Mouse (Mus musculus) c-Kit-negative CD71-positive TER-119-positive erythroid progenitor cells, embryonic 14.5 days (primary cell): Measurements from ENCODE around the gene Cul9.
"Not testable (repeated sequence)": the region's sequence is repeated elsewhere in the genome, so short reads cannot be mapped to it uniquely, and the experiment has no call there.

Experiments used
- DNase-seq: peaks from one replicate; pipeline ENCODE4 v3.0.0-alpha.2; 2013; ENCODE audit warnings: low read depth, low spot score

Gene Cul9

DNA sequence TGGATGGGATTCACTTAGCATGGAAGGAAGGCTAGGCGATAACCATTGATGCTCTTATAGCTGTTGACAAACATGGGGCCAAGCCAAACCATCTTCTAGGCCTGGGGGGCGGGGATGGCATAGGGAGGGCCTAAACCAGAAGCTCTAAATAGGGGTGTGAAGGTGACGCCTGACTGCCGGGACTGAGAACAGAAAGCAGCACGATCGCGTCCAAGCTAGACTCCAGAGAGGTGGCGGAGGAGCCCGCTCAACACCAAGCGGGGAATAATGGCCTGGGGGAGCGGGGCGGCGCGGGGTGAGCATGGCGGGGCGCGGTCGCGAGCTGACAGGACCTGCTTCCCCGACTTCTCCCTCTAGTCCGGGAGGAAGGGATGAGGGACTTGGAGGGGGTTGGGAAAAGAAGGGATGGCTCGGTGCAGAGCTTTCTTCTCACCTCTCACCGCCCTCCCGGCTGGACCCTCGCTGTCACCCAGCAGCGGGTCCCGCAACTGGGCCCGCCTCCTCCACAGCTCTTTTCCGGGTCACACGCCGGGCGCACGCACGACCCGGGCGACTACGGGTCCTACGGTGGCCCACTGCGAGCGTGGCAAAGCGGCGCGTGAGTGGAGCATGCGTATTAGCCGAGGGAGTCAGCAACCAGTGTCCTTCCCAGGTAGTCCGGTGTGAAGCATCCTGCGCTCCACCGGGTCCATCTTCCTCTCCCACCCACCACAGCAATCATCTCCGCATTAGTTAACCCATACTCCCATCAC, at the start of gene Cul9:
TSS of gene Cul9 (minus strand) at position 576 of the 752 bp plus-strand sequence.
- DNase-seq = no peak

DNA sequence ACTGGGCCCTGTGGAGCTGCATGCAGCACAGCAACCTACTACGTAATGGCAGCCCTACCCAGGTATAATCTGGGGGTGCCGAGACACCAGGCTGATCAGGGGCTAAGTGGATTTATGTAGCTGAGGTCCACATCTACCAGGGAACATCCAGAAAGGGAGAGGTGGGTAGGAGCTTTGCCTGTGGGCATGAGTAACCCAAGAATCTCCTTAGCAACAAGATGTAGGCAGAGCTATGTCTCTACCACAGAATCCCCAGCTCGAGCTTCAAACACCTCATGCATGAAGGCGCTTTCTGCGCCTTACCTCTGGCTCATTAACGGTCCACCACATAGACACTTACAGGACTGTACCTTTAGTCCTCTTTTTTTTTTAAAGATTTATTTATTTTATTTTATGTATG, 49.1 kb upstream of the Cul9 start:
- no peak for DNase-seq

DNA sequence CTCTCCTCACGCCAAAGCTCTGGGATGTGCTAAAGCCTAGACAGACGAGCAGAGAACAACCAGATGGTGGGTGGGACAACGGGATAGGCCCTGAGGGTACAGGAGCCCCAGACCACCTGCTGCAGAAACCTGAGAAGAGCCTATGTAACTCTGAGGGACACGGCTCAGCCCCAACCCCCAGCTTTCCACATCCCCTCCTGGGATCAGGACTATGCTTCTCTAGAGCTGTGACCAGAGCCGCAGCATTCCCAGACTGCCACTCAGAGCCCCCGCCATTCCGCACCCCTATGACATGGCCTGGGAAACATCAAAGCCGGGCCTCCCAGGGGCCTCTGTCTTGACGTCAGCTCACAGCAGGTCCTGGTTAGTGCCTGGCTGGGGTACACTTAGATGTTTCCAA, 48.4 kb upstream of the Cul9 start:
- DNase-seq = no peak

GRCm38 (mm10) chr17:46593124-46593523, 46.9 kb upstream of the Cul9 start:
- no peak for DNase-seq

DNA sequence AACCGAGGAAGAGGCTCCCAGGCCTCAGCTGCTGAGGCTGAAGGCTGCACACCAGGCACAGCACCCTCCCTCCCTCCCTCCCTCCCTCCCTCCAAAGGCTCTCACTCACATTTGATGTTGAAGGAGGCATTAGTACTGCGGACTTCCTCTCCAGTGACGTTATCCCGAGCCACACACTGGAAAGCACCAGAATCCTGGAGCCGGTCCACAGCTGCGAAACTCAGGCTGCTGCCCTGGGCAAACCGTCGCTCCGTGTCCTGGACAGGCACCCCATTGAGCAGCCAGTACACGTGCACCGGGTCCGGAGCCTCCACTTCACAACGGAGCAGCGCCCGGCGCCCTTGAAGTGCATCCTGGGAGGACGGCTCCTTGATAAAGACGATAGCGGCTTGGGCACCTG, 45.2 kb upstream of the Cul9 start:
- DNase-seq = no peak

GRCm38 (mm10) chr17:46590439-46590838, 44.3 kb upstream of the Cul9 start:
- no peak for DNase-seq

- no peak for DNase-seq
These were observed 43.6 kb upstream of the Cul9 start for GRCm38 (mm10) chr17:46589635-46590314.

DNA sequence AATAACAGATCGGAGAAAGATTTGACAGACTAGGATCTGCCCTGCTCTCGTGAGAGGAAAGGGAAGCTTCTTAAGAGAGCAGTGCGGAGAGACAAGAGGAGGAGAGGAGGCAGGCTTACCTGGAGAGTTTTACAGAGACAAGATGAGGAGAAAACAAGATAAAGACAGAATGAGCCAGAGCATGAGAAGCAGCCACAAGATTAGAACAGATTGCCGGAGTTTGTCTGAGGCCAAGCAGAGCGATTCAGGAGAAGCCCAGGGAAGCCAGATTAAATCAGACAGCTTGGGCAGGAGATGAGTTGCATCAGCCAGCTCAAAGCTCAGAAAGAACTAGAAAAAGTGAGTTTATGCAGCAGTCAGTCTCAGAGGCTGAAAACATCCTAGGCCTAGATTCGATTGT, 42.7 kb upstream of the Cul9 start:
- no peak for DNase-seq

- DNase-seq = no peak
These were observed 42.0 kb upstream of the Cul9 start for GRCm38 (mm10) chr17:46588173-46588572.

GRCm38 (mm10) chr17:46586327-46586726, 40.1 kb upstream of the Cul9 start:
- DNase-seq = no peak

DNA sequence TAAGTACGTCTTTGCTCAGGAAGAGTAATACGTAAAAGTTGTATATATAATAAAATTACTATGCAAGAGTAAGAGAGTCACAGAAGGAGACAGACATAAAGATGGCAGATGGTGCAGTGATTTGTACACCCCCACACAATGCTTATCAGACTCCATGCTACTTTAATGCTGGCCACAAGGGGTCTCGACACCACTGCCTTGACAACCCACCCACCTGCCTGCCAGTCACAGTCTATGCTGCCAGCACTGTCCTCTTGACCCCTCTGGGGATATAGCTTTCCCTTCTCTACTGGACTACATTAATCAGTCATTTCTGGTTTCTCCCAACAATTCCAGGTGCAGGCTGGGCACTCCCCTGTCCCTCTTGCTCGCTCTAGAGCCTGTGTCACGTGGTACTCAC, 32.5 kb upstream of the Cul9 start:
- no peak for DNase-seq

DNA sequence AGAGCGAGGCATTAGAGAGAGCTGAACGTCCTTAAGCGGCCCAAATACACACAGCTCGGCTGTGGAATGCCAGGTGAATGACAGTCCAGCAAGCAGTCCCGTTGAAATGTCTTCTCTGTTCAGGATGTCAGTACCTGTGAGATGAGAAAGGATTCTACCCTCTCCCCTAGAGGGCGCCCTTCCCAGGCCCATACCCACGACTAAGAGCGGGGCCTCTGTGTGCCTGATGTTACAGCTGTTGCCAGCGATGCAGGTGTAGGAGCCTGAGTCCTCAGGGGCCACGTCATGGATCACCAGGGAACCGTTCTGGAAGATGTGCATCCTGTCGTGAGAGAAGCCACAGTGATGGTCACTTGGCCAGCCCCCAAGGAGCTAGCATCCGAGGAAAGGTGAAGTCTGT, 29.9 kb upstream of the Cul9 start:
- DNase-seq = no peak

- DNase-seq = no peak
These were observed 28.3 kb upstream of the Cul9 start for GRCm38 (mm10) chr17:46574535-46574934.

- DNase-seq = no peak
These were observed 24.8 kb upstream of the Cul9 start for GRCm38 (mm10) chr17:46571005-46571404.

DNA sequence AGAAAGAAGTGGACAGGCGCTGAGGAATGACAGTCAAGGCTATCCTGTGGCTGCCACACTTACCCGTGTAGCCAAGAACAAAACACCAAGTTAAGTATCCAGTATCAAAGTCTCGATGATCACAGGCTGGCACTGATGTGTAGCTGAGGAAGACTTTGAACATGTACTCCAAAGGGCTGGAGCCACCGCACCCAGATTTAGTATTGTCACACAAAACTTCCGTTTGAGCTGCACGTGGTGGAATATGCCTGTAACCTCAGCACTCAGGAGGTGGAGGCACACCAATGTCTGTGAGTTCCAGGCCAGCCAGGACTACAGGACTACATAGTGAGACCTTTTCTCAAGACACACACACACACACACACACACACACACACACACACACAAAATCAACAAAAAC, 13.0 kb upstream of the Cul9 start:
- DNase-seq = no peak

GRCm38 (mm10) chr17:46558151-46558550, 12.0 kb upstream of the Cul9 start:
- DNase-seq = no peak

- DNase-seq = not testable (repeated sequence)
These were observed 11.1 kb upstream of the Cul9 start for GRCm38 (mm10) chr17:46557321-46557720.

GRCm38 (mm10) chr17:46556584-46556945, 10.4 kb upstream of the Cul9 start:
- no peak for DNase-seq

GRCm38 (mm10) chr17:46555673-46556583, 9.7 kb upstream of the Cul9 start, which contains the start of gene Srf:
TSS of gene Srf (minus strand) at chr17:46556175.
- peak; percentile 93 for DNase-seq

GRCm38 (mm10) chr17:46554977-46555672, 8.9 kb upstream of the Cul9 start:
- no peak for DNase-seq

DNA sequence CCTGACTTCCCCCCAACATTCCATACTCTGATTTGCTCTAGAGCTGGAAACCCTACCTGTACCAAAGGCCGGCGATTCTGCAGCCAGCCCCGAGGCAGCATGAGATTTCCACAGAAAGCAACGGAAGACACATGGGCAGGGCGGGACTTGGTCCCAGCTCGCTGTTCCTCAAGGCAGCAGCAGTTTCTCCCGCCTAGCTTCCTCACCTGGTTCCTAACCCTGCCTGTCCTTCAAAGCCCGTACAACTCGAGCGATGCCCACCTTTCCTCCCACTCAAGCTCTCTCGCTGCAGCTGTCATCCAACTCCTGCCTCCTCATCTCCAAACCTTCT, 8.4 kb upstream of the Cul9 start:
- no peak for DNase-seq

GRCm38 (mm10) chr17:46553926-46554325, 7.7 kb upstream of the Cul9 start:
- DNase-seq = no peak
